Mouse (Mus musculus) limb, embryonic 11.5 days (tissue): Measurements from ENCODE around the gene Nrgn. TPM values are rescaled to one million over a fixed set of nuclear protein-coding genes. Genes with fewer than 3 reads are reported as not detected.
A peak's percentile ranks its signal among the peaks of the same experiment; 100 is the strongest.

Experiments
- ATAC-seq: fragments of 200-750 bp; cut with Nextera tagmentation; 2 replicates; pipeline ENCODE4 v1.8.0; 2017; ENCODE audit warnings: low read depth; ENCODE audit not compliant: insufficient number of reproducible peaks, low FRiP score, low TSS enrichment
- DNase-seq: peaks from one replicate; pipeline ENCODE4 v3.0.0-alpha.2; 2015; ENCODE audit warnings: low spot score
- H3K27ac ChIP-seq: fragments of 300-500 bp; sonication (generic); replicated peaks from 2 replicates; pipeline ENCODE4 v1.5.1; 2014; ENCODE audit warnings: low read depth, mild to moderate bottlenecking, low read length
- H3K27me3 ChIP-seq: fragments of 300-500 bp; sonication (generic); 2 replicates; pipeline ENCODE4 v1.6.1; 2014; ENCODE audit warnings: mild to moderate bottlenecking, low read length, mixed read lengths; ENCODE audit not compliant: control insufficient read depth, insufficient read depth
- H3K36me3 ChIP-seq: fragments of 300-500 bp; sonication (generic); 2 replicates; pipeline ENCODE4 v1.6.1; 2014; ENCODE audit warnings: mild to moderate bottlenecking, low read length, moderate library complexity, mixed read lengths; ENCODE audit not compliant: control insufficient read depth, insufficient read depth
- H3K4me1 ChIP-seq: fragments of 300-500 bp; sonication (generic); 2 replicates; pipeline ENCODE4 v1.6.1; 2014; ENCODE audit warnings: low read length, mixed read lengths; ENCODE audit not compliant: control insufficient read depth, insufficient read depth
- H3K4me2 ChIP-seq: fragments of 300-500 bp; sonication (generic); 2 replicates; pipeline ENCODE4 v1.6.1; 2014; ENCODE audit warnings: low read depth, mild to moderate bottlenecking, moderate library complexity; ENCODE audit not compliant: severe bottlenecking
- H3K4me3 ChIP-seq: fragments of 300-500 bp; sonication (generic); 2 replicates; pipeline ENCODE4 v1.5.1; 2014; ENCODE audit warnings: low read depth, low read length
- H3K9ac ChIP-seq: fragments of 300-500 bp; sonication (generic); 2 replicates; pipeline ENCODE4 v1.6.1; 2014; ENCODE audit warnings: mild to moderate bottlenecking, low read length
- H3K9me3 ChIP-seq: fragments of 300-500 bp; sonication (generic); 2 replicates; pipeline ENCODE4 v1.6.1; 2016; ENCODE audit warnings: low read length; ENCODE audit not compliant: control insufficient read depth
- WGBS: fragments of 180-500 bp; shearing (Covaris S2); extraction: QIAGEN DNeasy Blood & Tissue Kit; methylation state at CpG from one replicate; pipeline ENCODE4 v1.1.7; 2014; 5-methylcytosine and 5-hydroxymethylcytosine counted together
- polyA plus RNA-seq: library from polyadenylated mRNA; unstranded; fragments of >200 nt; fragmentation: Nextera tagmentation; extraction: Ambion mirVana; gene quantifications from 2 replicates; pipeline ENCODE4 v1.2.1, GENCODE M21; 2014

The Nrgn gene
- 1.7 and 2.6 TPM in 2 replicates for polyA plus RNA-seq

GRCm38 (mm10) chr9:37552536-37553293 is at the start of gene Nrgn:
Nrgn (minus strand) TSS chr9:37552904.
- WGBS, result 5% methylated on average over 31 of the region's 31 CpGs
- Histone ChIP-seq H3K9me3 (no peaks in the 10 kb centered on the region), H3K9ac (peak within 1 kb of the TSS; percentile 9; the same call in 1 of the 2 replicates), H3K4me2 (peak within 1 kb of the TSS; percentile 81), H3K4me3 (peak within 1 kb of the TSS; percentile 25), H3K4me1 (peaks cover 7% of the 10 kb centered on the region; the same call in 1 of the 2 replicates), H3K36me3 (no peaks in the 10 kb centered on the region), H3K27me3 (peaks cover 21% of the 10 kb centered on the region), H3K27ac (no peak within 1 kb of the TSS)
- ATAC-seq (peak; percentile 92), DNase-seq (peak; percentile 86)

GRCm38 (mm10) chr9:37600538-37601205 is 48.0 kb upstream of the Nrgn start:
- no peak for ATAC-seq
- WGBS, result 83% methylated on average over 2 of the region's 2 CpGs

GRCm38 (mm10) chr9:37598637-37599036 is 45.9 kb upstream of the Nrgn start:
- no peak overlapping the region for H3K4me3 ChIP-seq
- H3K9ac ChIP-seq, result no peak overlapping the region
- no peaks in the 10 kb centered on the region for H3K4me1 ChIP-seq
- no peak overlapping the region for H3K4me2 ChIP-seq
- 90% methylated on average over 2 of the region's 2 CpGs for WGBS
- no peak overlapping the region for H3K27ac ChIP-seq
- DNase-seq, result no peak
- H3K9me3 ChIP-seq, result no peaks in the 10 kb centered on the region
- H3K36me3 ChIP-seq, result no peaks in the 10 kb centered on the region
- no peak for ATAC-seq
- H3K27me3 ChIP-seq, result no peaks in the 10 kb centered on the region

More at GRCm38 (mm10) chr9:37600538-37601205, 48.0 kb upstream of the Nrgn start:
- Histone ChIP-seq H3K36me3 (no peaks in the 10 kb centered on the region), H3K27ac (no peak overlapping the region), H3K9me3 (no peaks in the 10 kb centered on the region), H3K9ac (no peak overlapping the region), H3K4me1 (no peaks in the 10 kb centered on the region), H3K4me3 (no peak overlapping the region), H3K27me3 (no peaks in the 10 kb centered on the region), H3K4me2 (no peak overlapping the region)
- no peak for DNase-seq

- ATAC-seq (no peak), DNase-seq (no peak)
- 80% methylated on average over 1 of the region's 1 CpGs for WGBS
- H3K9me3 ChIP-seq, result no peaks in the 10 kb centered on the region
- no peaks in the 10 kb centered on the region for H3K4me1 ChIP-seq
- no peak overlapping the region for H3K4me3 ChIP-seq
- no peaks in the 10 kb centered on the region for H3K27me3 ChIP-seq
- no peak overlapping the region for H3K9ac ChIP-seq
- H3K27ac ChIP-seq, result no peak overlapping the region
- H3K36me3 ChIP-seq, result no peaks in the 10 kb centered on the region
- H3K4me2 ChIP-seq, result no peak overlapping the region
Observed at GRCm38 (mm10) chr9:37595570-37595969, 42.9 kb upstream of the Nrgn start.

- 88% methylated on average over 3 of the region's 3 CpGs for WGBS
- no peak for ATAC-seq
- H3K27ac ChIP-seq, result no peak overlapping the region
- DNase-seq, result no peak
- no peaks in the 10 kb centered on the region for H3K9me3 ChIP-seq
- H3K9ac ChIP-seq, result no peak overlapping the region
- H3K4me1 ChIP-seq, result no peaks in the 10 kb centered on the region
- no peaks in the 10 kb centered on the region for H3K27me3 ChIP-seq
- H3K4me2 ChIP-seq, result no peak overlapping the region
- H3K36me3 ChIP-seq, result no peaks in the 10 kb centered on the region
- H3K4me3 ChIP-seq, result no peak overlapping the region
Observed at GRCm38 (mm10) chr9:37593690-37594089, 41.0 kb upstream of the Nrgn start.

- no peak overlapping the region for H3K4me3 ChIP-seq
- no peak overlapping the region for H3K27ac ChIP-seq
- DNase-seq (no peak), ATAC-seq (no peak)
- H3K4me1 ChIP-seq, result no peaks in the 10 kb centered on the region
- no peaks in the 10 kb centered on the region for H3K9me3 ChIP-seq
- no peak overlapping the region for H3K4me2 ChIP-seq
- H3K27me3 ChIP-seq, result no peaks in the 10 kb centered on the region
- WGBS, result 66% methylated on average over 6 of the region's 6 CpGs
- H3K36me3 ChIP-seq, result no peaks in the 10 kb centered on the region
- H3K9ac ChIP-seq, result no peak overlapping the region
Observed at GRCm38 (mm10) chr9:37592633-37593032, 39.9 kb upstream of the Nrgn start.

GRCm38 (mm10) chr9:37592025-37592424 is 39.3 kb upstream of the Nrgn start:
- H3K9me3 ChIP-seq, result no peaks in the 10 kb centered on the region
- DNase-seq, result no peak
- no peak overlapping the region for H3K27ac ChIP-seq
- 83% methylated on average over 2 of the region's 2 CpGs for WGBS
- ATAC-seq, result no peak
- no peak overlapping the region for H3K4me2 ChIP-seq
- H3K27me3 ChIP-seq, result no peaks in the 10 kb centered on the region
- no peaks in the 10 kb centered on the region for H3K4me1 ChIP-seq
- no peak overlapping the region for H3K9ac ChIP-seq
- no peak overlapping the region for H3K4me3 ChIP-seq
- H3K36me3 ChIP-seq, result no peaks in the 10 kb centered on the region

- Histone ChIP-seq H3K27me3 (no peaks in the 10 kb centered on the region), H3K4me3 (no peak overlapping the region), H3K4me2 (no peak overlapping the region), H3K9ac (no peak overlapping the region), H3K4me1 (no peaks in the 10 kb centered on the region), H3K9me3 (no peaks in the 10 kb centered on the region), H3K36me3 (no peaks in the 10 kb centered on the region), H3K27ac (no peak overlapping the region)
- ATAC-seq (no peak), DNase-seq (no peak)
- WGBS, result 92% methylated on average over 4 of the region's 4 CpGs
Observed at GRCm38 (mm10) chr9:37590381-37590780, 37.7 kb upstream of the Nrgn start.
